Mouse (Mus musculus): Measurements from ENCODE around the gene Cpne7.

GRCm38 (mm10) chr8:123131041-123131440, 13.9 kb downstream of the Cpne7 start:
- TF ChIP-seq POLR2A (IDR thresholded peaks at IDR 0.05; ENCODE audit: control insufficient read depth, low read depth, low read length) (no peak), CTCF (IDR thresholded peaks at IDR 0.05; ENCODE audit: control insufficient read depth, insufficient read depth, insufficient replicate concordance, low read depth, low read length) (no peak)

Measured in testis, adult 2 months (tissue).